In the genomic region with DNA sequence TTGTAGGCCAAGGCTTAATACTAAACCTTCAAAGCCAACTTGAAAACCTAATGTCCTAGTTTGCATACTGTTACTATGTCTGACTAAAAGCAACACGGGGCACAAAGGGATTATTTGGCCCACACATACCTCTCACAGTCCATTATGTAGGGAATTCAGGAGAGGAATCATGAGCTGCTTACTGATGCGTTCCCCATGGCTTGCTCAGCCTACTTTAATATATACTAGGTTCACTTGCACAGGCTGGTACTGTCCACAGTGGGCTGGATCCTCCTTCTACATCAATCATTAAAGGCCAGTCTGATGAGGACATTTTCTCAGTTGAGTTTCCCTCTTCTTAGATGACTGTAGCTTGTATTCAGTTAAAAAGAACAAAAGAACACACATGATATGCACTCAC, we compare ENCODE assay signal across 24 mouse cellular contexts.
"Had no signal": no experiment of that assay in that cellular context is flagged by ENCODE, and none has a peak within 500 bp of the region (broad histone marks: within the 10 kb centered on the region; RNA-seq: fewer than 3 reads in every experiment).

No protein-coding gene starts in this region.

- H3K4me1 ChIP-seq: heart, embryonic 10.5 days; heart, embryonic 12.5 days; hindbrain, embryonic 10.5 days; hindbrain, embryonic 13.5 days; hindbrain, embryonic 15.5 days; intestine, embryonic 15.5 days; limb, embryonic 13.5 days; limb, embryonic 15.5 days had no signal

- ATAC-seq: inflammation-experienced regulatory T-cells, adult 6 months; intestine, embryonic 15.5 days; intestine, postnatal 0 days had no signal

- H3K9ac ChIP-seq: heart, embryonic 12.5 days; hindbrain, embryonic 13.5 days; hindbrain, embryonic 15.5 days; intestine, embryonic 15.5 days; limb, embryonic 13.5 days; limb, embryonic 15.5 days had no signal

- H3K27ac ChIP-seq: gastrocnemius, adult 2 months; heart, embryonic 10.5 days; hindbrain, embryonic 10.5 days; hindbrain, embryonic 13.5 days; hindbrain, embryonic 15.5 days; intestine, embryonic 15.5 days; layer of hippocampus, adult 2 months; limb, embryonic 13.5 days; limb, embryonic 15.5 days had no signal

- H3K27me3 ChIP-seq: heart, embryonic 12.5 days; hindbrain, embryonic 13.5 days; hindbrain, embryonic 15.5 days; intestine, embryonic 15.5 days; limb, embryonic 13.5 days; limb, embryonic 15.5 days had no signal

- H3K36me3 ChIP-seq: heart, embryonic 10.5 days; heart, embryonic 12.5 days; hindbrain, embryonic 10.5 days; hindbrain, embryonic 13.5 days; hindbrain, embryonic 15.5 days; intestine, embryonic 15.5 days; limb, embryonic 13.5 days; limb, embryonic 15.5 days had no signal

- DNase-seq: gastrocnemius, adult 2 months; gastrocnemius, postnatal 10 days; gastrocnemius, postnatal 25 days; heart, adult 18-20 months; heart, postnatal 10 days; heart, postnatal 4 days; kidney, adult 18-20 months; kidney, adult 8-10 months; kidney, postnatal 10 days; kidney, postnatal 25 days; kidney, postnatal 4 days; layer of hippocampus, postnatal 36 days; left cerebral cortex, postnatal 4 days had no signal

- H3K4me2 ChIP-seq: heart, embryonic 12.5 days; hindbrain, embryonic 13.5 days; hindbrain, embryonic 15.5 days; intestine, embryonic 15.5 days; limb, embryonic 13.5 days; limb, embryonic 15.5 days had no signal

- H3K4me3 ChIP-seq: gastrocnemius, adult 2 months; heart, embryonic 10.5 days; heart, embryonic 12.5 days; hindbrain, embryonic 10.5 days; hindbrain, embryonic 13.5 days; hindbrain, embryonic 15.5 days; intestine, embryonic 15.5 days; layer of hippocampus, adult 2 months; limb, embryonic 13.5 days; limb, embryonic 15.5 days had no signal

- H3K9me3 ChIP-seq: heart, embryonic 10.5 days; heart, embryonic 12.5 days; hindbrain, embryonic 10.5 days; hindbrain, embryonic 13.5 days; hindbrain, embryonic 15.5 days; intestine, embryonic 15.5 days; limb, embryonic 13.5 days; limb, embryonic 15.5 days had no signal
